Mouse (Mus musculus) liver, embryonic 14.5 days (tissue): ENCODE data around the gene Pipox. TPM values are rescaled to one million over a fixed set of nuclear protein-coding genes. Genes with fewer than 3 reads are reported as not detected.

Experiments
- ATAC-seq: fragments of 200-750 bp; cut with Nextera tagmentation; 2 replicates; pipeline ENCODE4 v1.8.0; 2017; ENCODE audit warnings: moderate number of reproducible peaks, mild to moderate bottlenecking, moderate library complexity; ENCODE audit not compliant: insufficient read depth
- DNase-seq, 3 experiments: peaks; one replicate each; pipeline ENCODE4 v3.0.0-alpha.2; 2012 to 2013; ENCODE audit warnings: low read depth in 3 of 3, low spot score in 3 of 3
- H3K27ac ChIP-seq: fragments of 300-500 bp; sonication (generic); 2 replicates; pipeline ENCODE4 v1.5.1; 2014; ENCODE audit warnings: moderate library complexity, mild to moderate bottlenecking, control low read depth, inconsistent platforms
- H3K27me3 ChIP-seq: fragments of 300-500 bp; sonication (generic); 2 replicates; pipeline ENCODE4 v1.6.1; 2014; ENCODE audit warnings: mild to moderate bottlenecking, low read length, moderate library complexity; ENCODE audit not compliant: control insufficient read depth, insufficient read depth
- H3K36me3 ChIP-seq: fragments of 300-500 bp; sonication (generic); replicated peaks from 2 replicates; pipeline ENCODE4 v1.6.1; 2014; ENCODE audit warnings: low read depth; ENCODE audit not compliant: control insufficient read depth, insufficient read depth
- H3K4me1 ChIP-seq, 2 experiments: fragments of 200-500 bp in 1 of 2; fragments of 300-500 bp in 1 of 2; sonication (generic) in 1 of 2; replicated peaks; 2 replicates each; pipeline ENCODE4 v1.6.1; 2012 to 2014; ENCODE audit warnings: antibody characterized with exemption in 1 of 2, inconsistent platforms in 1 of 2, low read length in 1 of 2; ENCODE audit not compliant: control insufficient read depth in 2 of 2, insufficient read depth in 2 of 2
- H3K4me2 ChIP-seq: fragments of 300-500 bp; sonication (generic); 2 replicates; pipeline ENCODE4 v1.6.1; 2014; ENCODE audit warnings: low read depth, mild to moderate bottlenecking, control low read depth, moderate library complexity
- H3K4me3 ChIP-seq, 2 experiments: fragments of 200-500 bp in 1 of 2; fragments of 300-500 bp in 1 of 2; sonication (generic) in 1 of 2; 2 replicates each; pipeline ENCODE4 v1.5.1; 2012 to 2014; ENCODE audit warnings: low read depth in 2 of 2, low read length in 2 of 2, mild to moderate bottlenecking in 2 of 2, control low read depth in 1 of 2, inconsistent platforms in 1 of 2, moderate library complexity in 1 of 2; ENCODE audit not compliant: insufficient read depth in 1 of 2
- H3K9ac ChIP-seq: fragments of 300-500 bp; sonication (generic); replicated peaks from 2 replicates; pipeline ENCODE4 v1.6.1; 2014; ENCODE audit warnings: mild to moderate bottlenecking, control low read depth, moderate library complexity
- H3K9me3 ChIP-seq: fragments of 300-500 bp; sonication (generic); 2 replicates; pipeline ENCODE4 v1.6.1; 2016; ENCODE audit warnings: low read length, mixed read lengths; ENCODE audit not compliant: control insufficient read depth
- CTCF ChIP-seq: IDR thresholded peaks from 2 replicates; pipeline ENCODE4 v1.5.1; 2016; ENCODE audit warnings: antibody characterized with exemption, low read depth, control low read depth
- EP300 ChIP-seq: IDR thresholded peaks from 2 replicates; pipeline ENCODE4 v1.6.1; 2016; ENCODE audit warnings: antibody characterized with exemption, low read depth
- WGBS: fragments of 180-500 bp; shearing (Covaris S2); extraction: QIAGEN DNeasy Blood & Tissue Kit; methylation state at CpG from one replicate; pipeline ENCODE4 v1.1.7; 2014; ENCODE audit not compliant: insufficient replicate concordance; 5-methylcytosine and 5-hydroxymethylcytosine counted together
- polyA plus RNA-seq, 2 experiments: library from polyadenylated mRNA; depleted of rRNA in 1 of 2; stranded (reverse) in 1 of 2; unstranded in 1 of 2; fragments of >200 nt; fragmentation: Nextera tagmentation in 1 of 2; extraction: Ambion mirVana in 1 of 2; gene quantifications; 2 replicates each; pipeline versions ENCODE4 v1.2.1 to v1.2.3; 2012 to 2014

Gene Pipox
- polyA plus RNA-seq, 2 experiments = 14.1 to 15.6 TPM

DNA sequence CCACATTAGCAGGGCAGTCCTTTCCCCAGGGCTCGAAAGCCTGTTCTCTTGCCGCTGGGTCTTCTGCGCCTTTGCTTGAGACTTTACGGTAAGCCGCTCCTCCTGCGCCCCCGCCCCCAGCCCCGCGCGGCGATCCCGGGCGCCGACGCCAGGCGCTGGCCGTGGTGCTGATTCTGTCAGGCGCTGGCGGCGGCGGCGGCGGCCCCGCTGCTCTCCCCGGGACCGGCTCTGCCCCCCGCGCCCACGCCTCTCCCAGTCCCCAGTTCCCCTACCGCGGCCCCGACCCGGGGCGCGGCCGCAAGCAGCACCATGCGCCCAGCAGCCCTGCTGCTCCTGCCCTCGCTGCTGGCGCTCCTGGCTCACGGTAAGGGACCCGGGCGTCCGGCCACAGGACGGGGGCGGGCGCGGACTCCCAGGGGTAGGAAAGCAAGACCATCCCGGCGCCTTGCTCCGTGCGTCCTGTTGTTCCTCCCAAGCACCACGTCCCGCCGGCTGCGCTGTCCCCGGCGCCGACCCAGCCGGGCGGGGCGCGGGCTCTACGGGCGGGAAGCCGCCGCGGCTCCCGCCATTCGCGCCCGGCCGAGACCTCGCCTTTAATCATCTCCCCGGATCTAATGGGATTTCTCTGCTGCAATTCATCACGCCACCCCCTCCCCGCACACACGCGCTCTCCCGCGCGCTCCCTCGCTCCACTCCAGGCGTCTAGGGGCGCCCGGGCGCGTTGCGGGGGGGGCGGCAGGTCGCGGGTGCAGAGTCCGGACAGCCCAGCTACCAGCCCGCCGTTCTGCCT is 37.0 kb upstream of the Pipox start, which contains the start of gene Sez6:
Sez6 (plus strand) TSS at position 50 of the 790 bp plus-strand sequence.
- H3K4me2 ChIP-seq = peak within 1 kb of the TSS; percentile 55
- H3K36me3 ChIP-seq = no peaks in the 10 kb centered on the region
- peak; percentile 11 to 28 (median 17) for DNase-seq
- peak within 1 kb of the TSS in 1 of 2 experiments; percentile 38; a peak in 2 of 4 replicates for H3K4me3 ChIP-seq
- H3K9ac ChIP-seq = no peak within 1 kb of the TSS
- H3K27me3 ChIP-seq = peaks cover 65% of the 10 kb centered on the region
- ATAC-seq = 0 out of 2 replicates have a peak, but pooled peaks have one; percentile 28
- no peak within 1 kb of the TSS for H3K27ac ChIP-seq
- H3K9me3 ChIP-seq = no peaks in the 10 kb centered on the region
- 1% methylated on average over 88 of the region's 94 CpGs for WGBS
- no peak for TF ChIP-seq CTCF
- TF ChIP-seq EP300 = no peak
- no peaks in the 10 kb centered on the region for H3K4me1 ChIP-seq

DNA sequence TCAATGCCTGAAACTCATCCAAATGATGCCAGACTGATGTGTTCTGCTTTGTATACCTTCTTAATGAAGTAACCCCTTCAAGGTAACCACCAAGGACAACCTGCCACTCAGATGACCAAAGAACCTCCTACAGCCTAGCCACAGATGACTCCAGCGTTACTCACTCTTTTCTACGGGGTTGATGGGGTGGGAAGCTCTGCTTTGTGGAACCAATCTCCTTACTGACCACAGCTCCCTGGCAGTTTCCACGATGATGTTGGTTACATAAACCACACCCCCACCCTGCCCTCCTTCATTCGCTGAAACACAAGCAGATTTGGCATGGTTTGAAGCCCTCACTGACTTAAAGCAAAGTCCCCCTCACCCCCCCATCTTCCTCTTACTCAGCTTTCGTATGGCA is 33.9 kb upstream of the Pipox start:
- Histone ChIP-seq H3K27me3 (peaks cover 39% of the 10 kb centered on the region), H3K9ac (no peak overlapping the region), H3K4me1 (no peaks in the 10 kb centered on the region), H3K9me3 (no peaks in the 10 kb centered on the region), H3K36me3 (no peaks in the 10 kb centered on the region), H3K4me2 (no peak overlapping the region), H3K4me3 (no peak overlapping the region), H3K27ac (no peak overlapping the region)
- WGBS = 41% methylated on average over 5 of the region's 5 CpGs
- DNase-seq (no peak), ATAC-seq (no peak)
- no peak for TF ChIP-seq CTCF
- TF ChIP-seq EP300 = no peak

DNA sequence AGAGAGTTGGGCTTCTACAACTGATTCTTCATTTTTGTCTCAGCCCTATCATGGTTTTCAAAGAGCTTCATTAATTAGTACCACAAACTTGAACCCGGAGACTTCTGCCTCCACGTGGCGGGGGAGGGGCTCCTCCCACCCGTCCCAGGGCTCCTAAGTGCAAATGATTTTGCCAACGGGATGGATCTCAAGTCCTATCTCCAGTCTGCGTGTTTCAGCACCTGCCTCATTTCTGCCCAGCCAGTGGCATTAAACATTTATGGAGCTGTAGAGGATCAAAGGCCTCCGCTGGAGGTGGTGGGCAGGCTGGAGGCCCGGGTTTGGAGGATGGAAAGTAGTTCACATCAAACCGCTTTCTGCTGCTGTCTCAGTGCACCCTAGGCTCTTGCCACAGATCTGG is 32.8 kb upstream of the Pipox start:
- no peaks in the 10 kb centered on the region for H3K9me3 ChIP-seq
- no peak for DNase-seq
- H3K27me3 ChIP-seq = peaks cover 27% of the 10 kb centered on the region
- no peak for ATAC-seq
- no peak overlapping the region for H3K27ac ChIP-seq
- H3K4me1 ChIP-seq = no peaks in the 10 kb centered on the region
- H3K4me2 ChIP-seq = no peak overlapping the region
- 16% methylated on average over 9 of the region's 9 CpGs for WGBS
- no peak overlapping the region for H3K9ac ChIP-seq
- H3K4me3 ChIP-seq = no peak overlapping the region
- H3K36me3 ChIP-seq = no peaks in the 10 kb centered on the region
- no peak for TF ChIP-seq CTCF
- TF ChIP-seq EP300 = no peak

DNA sequence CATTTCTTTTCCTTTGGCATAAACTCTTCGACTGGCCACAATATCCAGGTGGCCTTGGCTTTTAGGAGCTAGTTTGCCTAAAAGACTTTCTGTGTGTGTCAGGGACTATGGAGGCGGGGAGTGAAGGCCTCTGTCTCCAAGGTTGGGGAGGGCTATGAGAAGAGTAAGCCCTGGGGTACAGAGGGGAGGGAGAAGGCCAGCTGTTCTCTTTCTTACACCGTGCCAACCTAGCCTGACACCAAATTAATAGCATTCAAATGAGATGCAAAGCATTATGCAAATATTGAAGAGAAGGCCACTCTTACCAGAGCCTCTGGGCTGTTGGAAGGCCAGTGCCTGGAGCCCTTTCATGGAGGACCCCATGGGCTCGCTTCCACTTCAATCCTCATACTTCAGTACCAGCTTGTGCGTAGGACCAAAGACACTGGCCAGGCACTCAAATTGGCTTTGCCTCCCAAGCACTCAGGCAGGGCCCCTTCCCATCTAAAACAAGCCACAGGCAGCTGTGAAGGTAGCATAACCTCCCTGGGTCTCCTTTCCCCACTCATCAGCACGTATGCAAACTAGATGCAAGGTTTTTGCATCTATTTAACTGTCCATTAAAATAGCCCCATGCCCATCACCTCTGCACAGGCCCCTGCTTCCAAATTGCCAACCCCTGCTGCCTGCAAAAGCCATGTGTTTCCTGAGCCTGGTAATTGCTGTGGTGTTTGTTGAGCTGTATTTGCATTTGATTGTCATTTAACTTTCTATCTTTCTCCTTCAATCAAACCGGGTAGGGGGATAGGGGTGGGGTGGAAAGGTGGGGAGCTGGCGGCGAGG is 32.2 kb upstream of the Pipox start:
- WGBS = 26% methylated on average over 9 of the region's 9 CpGs
- Histone ChIP-seq H3K4me2 (no peak overlapping the region), H3K4me3 (no peak overlapping the region), H3K4me1 (no peaks in the 10 kb centered on the region), H3K9me3 (no peaks in the 10 kb centered on the region), H3K27ac (no peak overlapping the region), H3K36me3 (no peaks in the 10 kb centered on the region), H3K9ac (no peak overlapping the region), H3K27me3 (peaks cover 21% of the 10 kb centered on the region)
- no peak for ATAC-seq
- no peak for TF ChIP-seq CTCF
- no peak for TF ChIP-seq EP300
- DNase-seq = no peak

DNA sequence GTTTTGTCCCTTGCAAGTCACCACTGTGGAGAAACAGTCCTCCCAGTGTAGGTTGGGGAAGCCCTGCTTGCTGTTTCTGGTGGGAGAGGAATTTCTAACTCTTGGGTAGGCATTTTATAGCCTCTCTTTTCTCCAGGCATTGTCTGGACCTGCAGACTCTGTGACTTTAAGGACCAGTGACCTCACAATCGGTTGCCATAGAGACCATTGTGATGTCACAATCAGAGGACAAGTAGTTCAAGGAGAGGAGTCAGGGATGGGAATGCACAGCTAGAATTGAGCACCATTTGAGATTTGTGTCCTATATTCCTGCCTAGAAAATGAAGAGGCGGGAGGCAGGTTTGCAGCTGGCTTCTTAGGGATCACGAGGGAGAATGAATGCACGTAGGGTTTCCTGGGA is 29.4 kb upstream of the Pipox start:
- no peak for DNase-seq
- no peaks in the 10 kb centered on the region for H3K36me3 ChIP-seq
- ATAC-seq = no peak
- no peaks in the 10 kb centered on the region; the same call in 1 of the 2 replicates for H3K27me3 ChIP-seq
- no peak overlapping the region for H3K9ac ChIP-seq
- no peak for TF ChIP-seq CTCF
- no peak for TF ChIP-seq EP300
- no peaks in the 10 kb centered on the region for H3K4me1 ChIP-seq
- H3K27ac ChIP-seq = no peak overlapping the region
- H3K9me3 ChIP-seq = no peaks in the 10 kb centered on the region
- no peak overlapping the region for H3K4me2 ChIP-seq
- WGBS = 58% methylated on average over 4 of the region's 4 CpGs
- H3K4me3 ChIP-seq = no peak overlapping the region
